Mouse (Mus musculus): ENCODE measurements around the gene Rab21. TPM values are rescaled to one million over a fixed set of nuclear protein-coding genes. Genes with fewer than 3 reads are reported as not detected.

The Rab21 gene
- polyA plus RNA-seq (2014; fragmentation: Nextera tagmentation; extraction: Ambion mirVana) = 6.6 and 12.0 TPM in 2 replicates

- no peaks in the 10 kb centered on the region for H3K9me3 ChIP-seq (ENCODE audit: control insufficient read depth, low read length)
- DNase-seq (ENCODE audit: low spot score) (peak; percentile 98), ATAC-seq (ENCODE audit: insufficient number of reproducible peaks, low FRiP score, low TSS enrichment, low read depth) (peak; percentile 89)
Measured at GRCm38 (mm10) chr10:115315473-115316171, at the start of gene Rab21. Gene Rab21, minus strand, starts transcription at chr10:115315594.

GRCm38 (mm10) chr10:115363151-115363550 lies 47.8 kb upstream of the Rab21 start:
- Histone ChIP-seq H3K4me2 (ENCODE audit: low read depth, severe bottlenecking) (peak overlapping the region; percentile 60), H3K9me3 (ENCODE audit: control insufficient read depth, low read length) (no peaks in the 10 kb centered on the region), H3K36me3 (ENCODE audit: control insufficient read depth, insufficient read depth, low read length) (no peaks in the 10 kb centered on the region), H3K27me3 (ENCODE audit: control insufficient read depth, insufficient read depth, low read length) (no peaks in the 10 kb centered on the region), H3K4me1 (ENCODE audit: control insufficient read depth, insufficient read depth, low read length) (no peaks in the 10 kb centered on the region), H3K27ac (replicated peaks; ENCODE audit: low read depth, low read length) (no peak overlapping the region), H3K4me3 (ENCODE audit: low read depth, low read length) (no peak overlapping the region; the same call in 1 of the 2 replicates), H3K9ac (ENCODE audit: low read length) (no peak overlapping the region)
- 83% methylated on average over 4 of the region's 4 CpGs for WGBS
- ATAC-seq (ENCODE audit: insufficient number of reproducible peaks, low FRiP score, low TSS enrichment, low read depth) = no peak
- no peak for DNase-seq (ENCODE audit: low spot score)

More at GRCm38 (mm10) chr10:115315473-115316171, at the start of gene Rab21:
- WGBS = 1% methylated on average over 42 of the region's 48 CpGs
- H3K4me2 ChIP-seq (ENCODE audit: low read depth, severe bottlenecking) = peak within 1 kb of the TSS; percentile 86
- H3K4me1 ChIP-seq (ENCODE audit: control insufficient read depth, insufficient read depth, low read length) = no peaks in the 10 kb centered on the region
- H3K9ac ChIP-seq (ENCODE audit: low read length) = peak within 1 kb of the TSS; percentile 86
- no peaks in the 10 kb centered on the region for H3K36me3 ChIP-seq (ENCODE audit: control insufficient read depth, insufficient read depth, low read length)
- H3K27ac ChIP-seq (replicated peaks; ENCODE audit: low read depth, low read length) = peak within 1 kb of the TSS; percentile 84
- H3K4me3 ChIP-seq (ENCODE audit: low read depth, low read length) = peak within 1 kb of the TSS; percentile 79
- no peaks in the 10 kb centered on the region for H3K27me3 ChIP-seq (ENCODE audit: control insufficient read depth, insufficient read depth, low read length)

- Histone ChIP-seq H3K9me3 (ENCODE audit: control insufficient read depth, low read length) (no peaks in the 10 kb centered on the region), H3K4me1 (ENCODE audit: control insufficient read depth, insufficient read depth, low read length) (no peaks in the 10 kb centered on the region), H3K4me2 (ENCODE audit: low read depth, severe bottlenecking) (peak overlapping the region; percentile 60), H3K9ac (ENCODE audit: low read length) (peak overlapping the region; percentile 61), H3K4me3 (ENCODE audit: low read depth, low read length) (peak overlapping the region; percentile 56), H3K27me3 (ENCODE audit: control insufficient read depth, insufficient read depth, low read length) (no peaks in the 10 kb centered on the region), H3K36me3 (ENCODE audit: control insufficient read depth, insufficient read depth, low read length) (no peaks in the 10 kb centered on the region), H3K27ac (replicated peaks; ENCODE audit: low read depth, low read length) (peak overlapping the region; percentile 88)
- no peak for DNase-seq (ENCODE audit: low spot score)
- ATAC-seq (ENCODE audit: insufficient number of reproducible peaks, low FRiP score, low TSS enrichment, low read depth) = no peak
- 8% methylated on average over 9 of the region's 9 CpGs for WGBS
Measured at GRCm38 (mm10) chr10:115362623-115362964, 47.2 kb upstream of the Rab21 start.

- Histone ChIP-seq H3K9ac (ENCODE audit: low read length) (peak within 1 kb of the TSS; percentile 61), H3K9me3 (ENCODE audit: control insufficient read depth, low read length) (no peaks in the 10 kb centered on the region), H3K27me3 (ENCODE audit: control insufficient read depth, insufficient read depth, low read length) (no peaks in the 10 kb centered on the region), H3K4me1 (ENCODE audit: control insufficient read depth, insufficient read depth, low read length) (no peaks in the 10 kb centered on the region), H3K4me3 (ENCODE audit: low read depth, low read length) (peak within 1 kb of the TSS; percentile 56), H3K4me2 (ENCODE audit: low read depth, severe bottlenecking) (peak within 1 kb of the TSS; percentile 60), H3K27ac (replicated peaks; ENCODE audit: low read depth, low read length) (peak within 1 kb of the TSS; percentile 88), H3K36me3 (ENCODE audit: control insufficient read depth, insufficient read depth, low read length) (no peaks in the 10 kb centered on the region)
- ATAC-seq (ENCODE audit: insufficient number of reproducible peaks, low FRiP score, low TSS enrichment, low read depth) (peak; percentile 99), DNase-seq (ENCODE audit: low spot score) (peak; percentile 97)
- under 1% methylated on average over 50 of the region's 58 CpGs for WGBS
Measured at GRCm38 (mm10) chr10:115361840-115362622, 46.6 kb upstream of the Rab21 start, which contains the start of gene Tmem19. Gene Tmem19, minus strand, starts transcription at chr10:115362501.

- WGBS = 92% methylated on average over 7 of the region's 7 CpGs
- no peak overlapping the region for H3K27ac ChIP-seq (replicated peaks; ENCODE audit: low read depth, low read length)
- H3K36me3 ChIP-seq (ENCODE audit: control insufficient read depth, insufficient read depth, low read length) = no peaks in the 10 kb centered on the region
- H3K27me3 ChIP-seq (ENCODE audit: control insufficient read depth, insufficient read depth, low read length) = no peaks in the 10 kb centered on the region
- H3K4me3 ChIP-seq (ENCODE audit: low read depth, low read length) = no peak overlapping the region
- H3K4me2 ChIP-seq (ENCODE audit: low read depth, severe bottlenecking) = no peak overlapping the region
- DNase-seq (ENCODE audit: low spot score) (no peak), ATAC-seq (ENCODE audit: insufficient number of reproducible peaks, low FRiP score, low TSS enrichment, low read depth) (no peak)
- no peaks in the 10 kb centered on the region for H3K4me1 ChIP-seq (ENCODE audit: control insufficient read depth, insufficient read depth, low read length)
- no peak overlapping the region for H3K9ac ChIP-seq (ENCODE audit: low read length)
- H3K9me3 ChIP-seq (ENCODE audit: control insufficient read depth, low read length) = no peaks in the 10 kb centered on the region
Measured at GRCm38 (mm10) chr10:115359066-115359465, 43.7 kb upstream of the Rab21 start.

- Histone ChIP-seq H3K36me3 (ENCODE audit: control insufficient read depth, insufficient read depth, low read length) (no peaks in the 10 kb centered on the region), H3K4me1 (ENCODE audit: control insufficient read depth, insufficient read depth, low read length) (no peaks in the 10 kb centered on the region), H3K27me3 (ENCODE audit: control insufficient read depth, insufficient read depth, low read length) (no peaks in the 10 kb centered on the region), H3K27ac (replicated peaks; ENCODE audit: low read depth, low read length) (no peak overlapping the region), H3K9ac (ENCODE audit: low read length) (no peak overlapping the region), H3K4me3 (ENCODE audit: low read depth, low read length) (no peak overlapping the region), H3K4me2 (ENCODE audit: low read depth, severe bottlenecking) (no peak overlapping the region), H3K9me3 (ENCODE audit: control insufficient read depth, low read length) (no peaks in the 10 kb centered on the region)
- no peak for ATAC-seq (ENCODE audit: insufficient number of reproducible peaks, low FRiP score, low TSS enrichment, low read depth)
- WGBS = 94% methylated on average over 17 of the region's 17 CpGs
- no peak for DNase-seq (ENCODE audit: low spot score)
Measured at GRCm38 (mm10) chr10:115358216-115358919, 43.0 kb upstream of the Rab21 start.

GRCm38 (mm10) chr10:115356106-115356505 lies 40.7 kb upstream of the Rab21 start:
- WGBS = 90% methylated on average over 5 of the region's 7 CpGs
- DNase-seq (ENCODE audit: low spot score) (no peak), ATAC-seq (ENCODE audit: insufficient number of reproducible peaks, low FRiP score, low TSS enrichment, low read depth) (no peak)
- no peaks in the 10 kb centered on the region for H3K9me3 ChIP-seq (ENCODE audit: control insufficient read depth, low read length)
- no peaks in the 10 kb centered on the region for H3K36me3 ChIP-seq (ENCODE audit: control insufficient read depth, insufficient read depth, low read length)
- no peak overlapping the region for H3K4me3 ChIP-seq (ENCODE audit: low read depth, low read length)
- H3K27ac ChIP-seq (replicated peaks; ENCODE audit: low read depth, low read length) = no peak overlapping the region
- H3K4me1 ChIP-seq (ENCODE audit: control insufficient read depth, insufficient read depth, low read length) = no peaks in the 10 kb centered on the region
- no peak overlapping the region for H3K9ac ChIP-seq (ENCODE audit: low read length)
- no peak overlapping the region for H3K4me2 ChIP-seq (ENCODE audit: low read depth, severe bottlenecking)
- H3K27me3 ChIP-seq (ENCODE audit: control insufficient read depth, insufficient read depth, low read length) = no peaks in the 10 kb centered on the region

- H3K9me3 ChIP-seq (ENCODE audit: control insufficient read depth, low read length) = no peaks in the 10 kb centered on the region
- H3K27me3 ChIP-seq (ENCODE audit: control insufficient read depth, insufficient read depth, low read length) = no peaks in the 10 kb centered on the region
- 91% methylated on average over 6 of the region's 6 CpGs for WGBS
- H3K4me2 ChIP-seq (ENCODE audit: low read depth, severe bottlenecking) = no peak overlapping the region
- ATAC-seq (ENCODE audit: insufficient number of reproducible peaks, low FRiP score, low TSS enrichment, low read depth) (no peak), DNase-seq (ENCODE audit: low spot score) (no peak)
- H3K27ac ChIP-seq (replicated peaks; ENCODE audit: low read depth, low read length) = no peak overlapping the region
- no peaks in the 10 kb centered on the region for H3K36me3 ChIP-seq (ENCODE audit: control insufficient read depth, insufficient read depth, low read length)
- H3K4me3 ChIP-seq (ENCODE audit: low read depth, low read length) = no peak overlapping the region
- H3K4me1 ChIP-seq (ENCODE audit: control insufficient read depth, insufficient read depth, low read length) = no peaks in the 10 kb centered on the region
- no peak overlapping the region for H3K9ac ChIP-seq (ENCODE audit: low read length)
Measured at GRCm38 (mm10) chr10:115355016-115355415, 39.6 kb upstream of the Rab21 start.

Measured in limb, embryonic 11.5 days (tissue).